In the genomic region with DNA sequence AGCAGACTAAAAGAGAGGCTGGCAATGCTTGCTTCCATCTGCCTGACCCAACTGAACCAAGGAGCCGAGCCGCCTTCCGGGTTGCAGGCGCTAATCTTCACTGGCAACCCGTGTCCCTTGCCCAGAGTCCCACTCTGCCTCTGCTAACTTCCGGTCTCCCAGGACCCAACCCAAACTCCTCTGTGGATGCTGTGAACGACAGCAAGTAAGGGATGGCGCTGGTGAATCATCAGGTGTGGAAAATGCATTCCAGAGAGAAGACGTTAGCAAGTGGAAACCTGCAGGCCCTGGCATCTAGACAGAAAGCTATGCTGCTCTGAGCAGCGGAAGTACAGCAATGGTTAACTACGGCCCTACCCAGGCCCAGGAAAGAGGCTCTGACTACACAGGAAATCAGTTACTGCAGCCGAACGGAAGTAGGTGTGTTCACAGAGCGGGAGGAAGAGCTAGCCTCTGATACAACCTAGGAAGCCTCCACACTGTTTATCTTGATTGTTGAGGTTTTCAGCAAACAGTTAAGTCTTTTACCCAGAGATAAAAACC, we compare ENCODE assay signal across 8 mouse cellular contexts. TPM values are rescaled to one million over a fixed set of nuclear protein-coding genes. Genes with fewer than 3 reads are reported as not detected.
A peak's percentile ranks its signal among the peaks of the same experiment; 100 is the strongest.
DNase-seq lines count a peak whose midpoint lies in the region; ATAC-seq and TF ChIP-seq lines count a peak whose summit lies in the region.

No protein-coding gene starts in this region.

- no peak overlapping the region for H3K4me3 ChIP-seq in heart, postnatal 0 days (ENCODE audit: low read depth, low read length)

- peak overlapping the region; percentile 36 for H3K4me2 ChIP-seq in heart, postnatal 0 days (ENCODE audit: low read depth, low read length)

- H3K4me1 ChIP-seq in heart, postnatal 0 days (ENCODE audit: control insufficient read depth, insufficient read depth): peaks cover 27% of the 10 kb centered on the region

- peak overlapping the region; percentile 84 for H3K27ac ChIP-seq in heart, postnatal 0 days (ENCODE audit: low read depth)

- TF ChIP-seq CTCF in heart, postnatal 0 days (IDR thresholded peaks at IDR 0.05; ENCODE audit: low read depth): no peak

- no peak overlapping the region for H3K9ac ChIP-seq in heart, postnatal 0 days (replicated peaks; ENCODE audit: low read depth, low read length)

- no peaks in the 10 kb centered on the region for H3K36me3 ChIP-seq in heart, postnatal 0 days (replicated peaks; ENCODE audit: control insufficient read depth, insufficient read depth, low read length)
- no peaks in the 10 kb centered on the region for H3K36me3 ChIP-seq in splenic B cell, adult 2 months (ENCODE audit: control insufficient read depth, insufficient read depth, low read length, poor library complexity, severe bottlenecking)

- peak; percentile 74; the same call in 1 of the 2 replicates for TF ChIP-seq EP300 in heart, postnatal 0 days (IDR thresholded peaks at IDR 0.05; ENCODE audit: low read depth)

- no peaks in the 10 kb centered on the region for H3K27me3 ChIP-seq in heart, postnatal 0 days (ENCODE audit: control insufficient read depth, insufficient read depth, low read length)
- no peaks in the 10 kb centered on the region for H3K27me3 ChIP-seq in splenic B cell, adult 2 months (ENCODE audit: control insufficient read depth, insufficient read depth, low read length, poor library complexity, severe bottlenecking)

- WGBS in heart, postnatal 0 days: 59% methylated on average over 14 of the region's 14 CpGs

- no peaks in the 10 kb centered on the region for H3K9me3 ChIP-seq in heart, postnatal 0 days (replicated peaks; ENCODE audit: control insufficient read depth, low read length)

- DNase-seq in adrenal gland, adult (ENCODE audit: inconsistent age in 2 of 2, low spot score in 1 of 2): peak; percentile 29 to 60
- no peak for DNase-seq in adrenal gland, postnatal 4 days (ENCODE audit: low spot score in 2 of 2)
- peak; percentile 15 for DNase-seq in embryo, embryonic 9.5 days (ENCODE audit: extremely low spot score)
- no peak for DNase-seq in heart, postnatal 0 days (ENCODE audit: low spot score)
- peak; percentile 48 for DNase-seq in kidney, postnatal 14 days
- peak; percentile 76 for DNase-seq in splenic B cell, adult 2 months (ENCODE audit: low read depth, low spot score)
- no peak for DNase-seq in layer of hippocampus, adult 11-12 months (ENCODE audit: low spot score)

- peak; percentile 74 for ATAC-seq in heart, postnatal 0 days (ENCODE audit: insufficient read depth, low read depth)
- ATAC-seq in megakaryocyte, adult 5-6 weeks (ENCODE audit: poor library complexity, severe bottlenecking): peak; percentile 94

RNA-seq across cellular contexts. Expression of gene Pitpnc1, which starts 53.4 kb away (rescaled TPM):
- total RNA-seq in adrenal gland, postnatal 4 days (2021): 10 to 100 TPM; 23.2 to 24.7 TPM
- total RNA-seq in heart, postnatal 0 days (2014; rRNA removed; ENCODE audit: low replicate concordance): 27.9 and 28.7 TPM in 2 replicates
- polyA plus RNA-seq in heart, postnatal 0 days (2015; fragmentation: Nextera tagmentation; extraction: Ambion mirVana): 29.2 and 31.6 TPM in 2 replicates
- total RNA-seq in megakaryocyte, adult 5-6 weeks (2015): 14.5 and 15.4 TPM in 2 replicates
- total RNA-seq in megakaryocyte, adult 5-6 weeks (2017): 8.5 and 11.7 TPM in 2 replicates

Comparison
In these comparisons a context has a peak if more than half of its experiments do, and no peak if none do; other contexts are left out.
1. DNase-seq: peak in adrenal gland, adult (2 of 2), embryo, embryonic 9.5 days (single experiment), kidney, postnatal 14 days (single experiment) and splenic B cell, adult 2 months (single experiment); none in adrenal gland, postnatal 4 days (0 of 2), heart, postnatal 0 days (single experiment) and layer of hippocampus, adult 11-12 months (single experiment).